Mouse (Mus musculus) embryonic facial prominence, embryonic 11.5 days (tissue): ENCODE results near the gene Kif4. TPM values are rescaled to one million over a fixed set of nuclear protein-coding genes. Genes with fewer than 3 reads are reported as not detected.

Experiments
- ATAC-seq: fragments of 200-750 bp; cut with Nextera tagmentation; replicated peaks from 2 replicates; pipeline ENCODE4 v1.8.0; 2017; ENCODE audit warnings: low read depth; ENCODE audit not compliant: insufficient number of reproducible peaks, low FRiP score, low TSS enrichment
- DNase-seq: peaks from one replicate; pipeline ENCODE4 v3.0.0-alpha.2; 2015; ENCODE audit warnings: low spot score
- H3K27ac ChIP-seq: fragments of 300-500 bp; sonication (generic); replicated peaks from 2 replicates; pipeline ENCODE4 v1.5.1; 2014; ENCODE audit warnings: mild to moderate bottlenecking, low read depth, low read length, control low read depth
- H3K27me3 ChIP-seq: fragments of 300-500 bp; sonication (generic); 2 replicates; pipeline ENCODE4 v1.6.1; 2014; ENCODE audit warnings: mild to moderate bottlenecking, low read length, moderate library complexity, mixed read lengths; ENCODE audit not compliant: control insufficient read depth, insufficient read depth
- H3K36me3 ChIP-seq: fragments of 300-500 bp; sonication (generic); replicated peaks from 2 replicates; pipeline ENCODE4 v1.6.1; 2014; ENCODE audit warnings: low read depth, mild to moderate bottlenecking, low read length, moderate library complexity, mixed read lengths; ENCODE audit not compliant: control insufficient read depth, insufficient read depth
- H3K4me1 ChIP-seq: fragments of 300-500 bp; sonication (generic); 2 replicates; pipeline ENCODE4 v1.6.1; 2014; ENCODE audit warnings: low read length, mixed read lengths; ENCODE audit not compliant: control insufficient read depth, insufficient read depth
- H3K4me2 ChIP-seq: fragments of 300-500 bp; sonication (generic); 2 replicates; pipeline ENCODE4 v1.6.1; 2014; ENCODE audit warnings: low read depth, mild to moderate bottlenecking, control low read depth, low read length, moderate library complexity
- H3K4me3 ChIP-seq: fragments of 300-500 bp; sonication (generic); 2 replicates; pipeline ENCODE4 v1.5.1; 2014; ENCODE audit warnings: low read depth, low read length, control low read depth
- H3K9ac ChIP-seq: fragments of 300-500 bp; sonication (generic); replicated peaks from 2 replicates; pipeline ENCODE4 v1.6.1; 2014; ENCODE audit warnings: mild to moderate bottlenecking, control low read depth, low read length
- H3K9me3 ChIP-seq: fragments of 300-500 bp; sonication (generic); replicated peaks from 2 replicates; pipeline ENCODE4 v1.6.1; 2016; ENCODE audit warnings: mild to moderate bottlenecking, low read length, inconsistent platforms, mixed read lengths; ENCODE audit not compliant: control insufficient read depth
- WGBS: fragments of 180-500 bp; shearing (Covaris S2); extraction: QIAGEN DNeasy Blood & Tissue Kit; methylation state at CpG from one replicate; pipeline ENCODE4 v1.1.7; 2014; 5-methylcytosine and 5-hydroxymethylcytosine counted together
- polyA plus RNA-seq: library from polyadenylated mRNA; unstranded; fragments of >200 nt; fragmentation: Nextera tagmentation; extraction: Ambion mirVana; gene quantifications from 2 replicates; pipeline ENCODE4 v1.2.1, GENCODE M21; 2014

Gene Kif4
- polyA plus RNA-seq, 1 experiment from 2014 or later = 61.4 TPM

- ATAC-seq = no peak
- Histone ChIP-seq H3K4me2 (peak overlapping the region; percentile 45), H3K36me3 (no peaks in the 10 kb centered on the region), H3K4me3 (peak overlapping the region; percentile 64), H3K4me1 (no peaks in the 10 kb centered on the region), H3K27ac (no peak overlapping the region), H3K27me3 (no peaks in the 10 kb centered on the region), H3K9me3 (no peaks in the 10 kb centered on the region), H3K9ac (peak overlapping the region; percentile 7; the same call in 1 of the 2 replicates)
- DNase-seq = peak; percentile 1
- WGBS = 51% methylated on average over 7 of the region's 7 CpGs
Observed at GRCm38 (mm10) chrX:100625146-100625545, 391 bp upstream of the Kif4 start.

- WGBS = 18% methylated on average over 62 of the region's 62 CpGs
- peak within 1 kb of the TSS; percentile 74 for H3K9ac ChIP-seq
Observed at GRCm38 (mm10) chrX:100625802-100626793, 561 bp downstream of the Kif4 start, which contains the start of gene Pdzd11. TSS of gene Pdzd11 (minus strand) at chrX:100626568.

DNA sequence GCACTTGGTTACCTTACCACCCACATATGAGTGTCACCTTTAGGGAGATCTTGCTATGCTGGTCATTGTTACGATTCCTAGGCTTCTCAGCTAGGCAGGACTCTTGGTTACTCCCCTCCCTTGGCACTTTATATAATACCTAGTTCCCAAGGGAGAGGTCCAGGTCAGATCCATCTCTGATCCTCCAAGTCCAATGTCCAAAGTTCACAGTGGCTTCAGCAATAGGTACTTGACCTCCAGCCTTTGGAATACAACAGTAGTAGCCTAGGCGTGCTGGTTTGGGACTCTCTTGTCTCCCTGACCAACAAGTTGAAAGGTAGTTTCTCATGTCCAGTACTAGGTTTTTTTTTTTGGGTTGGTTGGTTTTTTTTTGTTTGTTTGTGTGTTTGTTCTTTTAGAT lies 3.5 kb downstream of the Kif4 start:
- Histone ChIP-seq H3K36me3 (no peaks in the 10 kb centered on the region), H3K27me3 (no peaks in the 10 kb centered on the region), H3K9me3 (no peaks in the 10 kb centered on the region), H3K4me1 (no peaks in the 10 kb centered on the region), H3K4me2 (no peak overlapping the region), H3K27ac (no peak overlapping the region), H3K4me3 (no peak overlapping the region), H3K9ac (no peak overlapping the region)
- no peak for ATAC-seq
- DNase-seq = no peak
- 97% methylated on average over 2 of the region's 2 CpGs for WGBS

More at GRCm38 (mm10) chrX:100625802-100626793, 561 bp downstream of the Kif4 start, which contains the start of gene Pdzd11:
- Histone ChIP-seq H3K4me1 (no peaks in the 10 kb centered on the region), H3K9me3 (no peaks in the 10 kb centered on the region), H3K4me3 (peak within 1 kb of the TSS; percentile 64), H3K4me2 (peak within 1 kb of the TSS; percentile 48), H3K36me3 (no peaks in the 10 kb centered on the region), H3K27ac (peak within 1 kb of the TSS; percentile 72), H3K27me3 (no peaks in the 10 kb centered on the region)
- DNase-seq (peak; percentile 94), ATAC-seq (peak; percentile 98)

- Histone ChIP-seq H3K9ac (no peak overlapping the region), H3K4me3 (no peak overlapping the region), H3K4me2 (no peak overlapping the region), H3K9me3 (no peaks in the 10 kb centered on the region), H3K36me3 (no peaks in the 10 kb centered on the region), H3K4me1 (no peaks in the 10 kb centered on the region), H3K27ac (no peak overlapping the region), H3K27me3 (no peaks in the 10 kb centered on the region)
- DNase-seq = no peak
- 94% methylated on average over 8 of the region's 8 CpGs for WGBS
- ATAC-seq = no peak
Observed at GRCm38 (mm10) chrX:100638477-100638876, 12.9 kb downstream of the Kif4 start.

GRCm38 (mm10) chrX:100652848-100653247 lies 27.3 kb downstream of the Kif4 start:
- DNase-seq (no peak), ATAC-seq (no peak)
- no peaks in the 10 kb centered on the region for H3K9me3 ChIP-seq
- no peak overlapping the region for H3K4me2 ChIP-seq
- H3K27ac ChIP-seq = no peak overlapping the region
- no peak overlapping the region for H3K4me3 ChIP-seq
- H3K36me3 ChIP-seq = no peaks in the 10 kb centered on the region; the same call in 1 of the 2 replicates
- no peaks in the 10 kb centered on the region for H3K27me3 ChIP-seq
- no peak overlapping the region for H3K9ac ChIP-seq
- H3K4me1 ChIP-seq = no peaks in the 10 kb centered on the region

DNA sequence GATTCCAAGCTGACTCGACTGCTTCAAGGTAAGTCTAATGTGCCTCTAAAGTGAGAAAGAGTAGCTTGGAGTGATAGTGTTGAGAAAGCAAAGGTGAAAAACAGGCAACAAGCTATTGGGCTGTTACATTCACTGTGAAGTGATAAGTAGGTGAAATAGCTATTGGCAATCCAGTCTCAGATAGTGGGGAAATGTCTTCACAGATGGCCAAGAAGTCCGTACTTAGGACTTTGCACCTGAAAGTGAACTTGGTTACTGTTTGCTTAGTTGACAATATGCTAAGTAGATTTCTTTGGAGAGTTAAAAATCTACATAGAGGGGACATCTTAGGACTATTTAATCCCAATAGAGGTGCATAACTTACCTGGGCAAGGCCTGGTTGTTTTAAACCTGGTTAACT lies 39.3 kb downstream of the Kif4 start:
- ATAC-seq = no peak
- WGBS = 85% methylated on average over 2 of the region's 2 CpGs
- Histone ChIP-seq H3K27ac (no peak overlapping the region), H3K27me3 (no peaks in the 10 kb centered on the region), H3K9me3 (no peaks in the 10 kb centered on the region), H3K4me3 (no peak overlapping the region), H3K36me3 (no peaks in the 10 kb centered on the region; the same call in 1 of the 2 replicates), H3K4me2 (no peak overlapping the region), H3K4me1 (no peaks in the 10 kb centered on the region), H3K9ac (no peak overlapping the region)
- no peak for DNase-seq

- DNase-seq (no peak), ATAC-seq (no peak)
- Histone ChIP-seq H3K27ac (no peak overlapping the region), H3K4me1 (no peaks in the 10 kb centered on the region), H3K36me3 (no peaks in the 10 kb centered on the region), H3K27me3 (no peaks in the 10 kb centered on the region), H3K4me3 (no peak overlapping the region), H3K4me2 (no peak overlapping the region), H3K9ac (no peak overlapping the region), H3K9me3 (no peaks in the 10 kb centered on the region)
- 83% methylated on average over 3 of the region's 3 CpGs for WGBS
Observed at GRCm38 (mm10) chrX:100678204-100678603, 52.7 kb downstream of the Kif4 start.

- 70% methylated on average over 3 of the region's 3 CpGs for WGBS
- ATAC-seq = no peak
- H3K36me3 ChIP-seq = no peaks in the 10 kb centered on the region
- H3K27me3 ChIP-seq = 0 out of 2 replicates have a peak, but pooled peaks cover 2% of the 10 kb centered on the region
- H3K9me3 ChIP-seq = no peaks in the 10 kb centered on the region
- H3K9ac ChIP-seq = no peak overlapping the region
- no peaks in the 10 kb centered on the region for H3K4me1 ChIP-seq
- H3K4me3 ChIP-seq = no peak overlapping the region
- no peak for DNase-seq
- no peak overlapping the region for H3K27ac ChIP-seq
- no peak overlapping the region for H3K4me2 ChIP-seq
Observed at GRCm38 (mm10) chrX:100686527-100686926, 61.0 kb downstream of the Kif4 start.
